In genomic region chr14:55767519-55768414, GRCm38 (mm10) we compare ENCODE assay signal across 8 mouse cellular contexts. TPM values are rescaled to one million over a fixed set of nuclear protein-coding genes. Genes with fewer than 3 reads are reported as not detected.
DNase-seq lines count a peak whose midpoint lies in the region; ATAC-seq and TF ChIP-seq lines count a peak whose summit lies in the region.

No protein-coding gene starts in this region.

- intact Hi-C loops in left cerebral cortex, postnatal 4 days (cut with DNase I): no loop called here

- H3K4me3 ChIP-seq in forebrain, postnatal 0 days (ENCODE audit: low read depth, low read length): peak overlapping the region; percentile 42
- peak overlapping the region; percentile 44 for H3K4me3 ChIP-seq in liver, embryonic 12.5 days
- H3K4me3 ChIP-seq in midbrain, postnatal 0 days (ENCODE audit: low read depth, low read length): peak overlapping the region; percentile 35

- H3K9ac ChIP-seq in forebrain, postnatal 0 days: peak overlapping the region; percentile 57
- H3K9ac ChIP-seq in liver, embryonic 12.5 days: peak overlapping the region; percentile 49
- H3K9ac ChIP-seq in midbrain, postnatal 0 days (replicated peaks; ENCODE audit: low read length, poor library complexity, severe bottlenecking): peak overlapping the region; percentile 51

- H3K4me1 ChIP-seq in forebrain, postnatal 0 days (ENCODE audit: insufficient read depth): 0 out of 2 replicates have a peak, but pooled peaks cover 4% of the 10 kb centered on the region
- H3K4me1 ChIP-seq in liver, embryonic 12.5 days: peaks cover 64% of the 10 kb centered on the region
- H3K4me1 ChIP-seq in midbrain, postnatal 0 days (ENCODE audit: insufficient read depth, low read length): 0 out of 2 replicates have a peak, but pooled peaks cover 2% of the 10 kb centered on the region

- WGBS in forebrain, postnatal 0 days: 11% methylated on average over 52 of the region's 52 CpGs
- 11% methylated on average over 52 of the region's 52 CpGs for WGBS in liver, embryonic 12.5 days (ENCODE audit: insufficient replicate concordance)
- 12% methylated on average over 52 of the region's 52 CpGs for WGBS in midbrain, postnatal 0 days

- peak; percentile 62 for TF ChIP-seq CTCF in forebrain, postnatal 0 days (IDR thresholded peaks at IDR 0.05; ENCODE audit: low read depth)
- TF ChIP-seq CTCF in midbrain, postnatal 0 days (IDR thresholded peaks at IDR 0.05): peak; percentile 73

- peak; percentile 59 for DNase-seq in left cerebral cortex, postnatal 4 days
- no peak for DNase-seq in left cerebral cortex, adult 11 months (ENCODE audit: low spot score)
- DNase-seq in cerebellum, adult 18-20 months: peak; percentile 82 to 83
- peak; percentile 40 for DNase-seq in forebrain, postnatal 0 days
- DNase-seq in induced T-regulatory cell, adult 2 months (ENCODE audit: low read depth): peak; percentile 63
- peak; percentile 55 for DNase-seq in midbrain, postnatal 0 days (ENCODE audit: low spot score)

- no peaks in the 10 kb centered on the region for H3K36me3 ChIP-seq in forebrain, postnatal 0 days (ENCODE audit: insufficient read depth)
- H3K36me3 ChIP-seq in liver, embryonic 12.5 days: no peaks in the 10 kb centered on the region
- no peaks in the 10 kb centered on the region for H3K36me3 ChIP-seq in midbrain, postnatal 0 days (ENCODE audit: insufficient read depth, low read length)

- H3K27me3 ChIP-seq in forebrain, postnatal 0 days (ENCODE audit: insufficient read depth, low read length): peaks cover 9% of the 10 kb centered on the region
- peaks cover 69% of the 10 kb centered on the region for H3K27me3 ChIP-seq in liver, embryonic 12.5 days (replicated peaks)
- H3K27me3 ChIP-seq in midbrain, postnatal 0 days (ENCODE audit: insufficient read depth, low read length): peaks cover 10% of the 10 kb centered on the region; the same call in 1 of the 2 replicates

- ATAC-seq in forebrain, postnatal 0 days: peak; percentile 67
- ATAC-seq in liver, embryonic 12.5 days: peak; percentile 25
- peak; percentile 67 for ATAC-seq in midbrain, postnatal 0 days (ENCODE audit: low FRiP score)
- ATAC-seq in erythroid progenitor cell, adult 5-6 weeks (replicated peaks; ENCODE audit: low FRiP score, poor library complexity, severe bottlenecking): no peak

- peak overlapping the region; percentile 81 for H3K4me2 ChIP-seq in forebrain, postnatal 0 days (ENCODE audit: low read depth)
- peak overlapping the region; percentile 79 for H3K4me2 ChIP-seq in liver, embryonic 12.5 days
- peak overlapping the region; percentile 73 for H3K4me2 ChIP-seq in midbrain, postnatal 0 days (ENCODE audit: low read depth, low read length, poor library complexity, severe bottlenecking)

- no peaks in the 10 kb centered on the region for H3K9me3 ChIP-seq in forebrain, postnatal 0 days (ENCODE audit: low read length)
- no peaks in the 10 kb centered on the region for H3K9me3 ChIP-seq in liver, embryonic 12.5 days (replicated peaks)
- no peaks in the 10 kb centered on the region for H3K9me3 ChIP-seq in midbrain, postnatal 0 days (ENCODE audit: low read length)

- no peak overlapping the region for H3K27ac ChIP-seq in forebrain, postnatal 0 days (ENCODE audit: low read depth, low read length)
- no peak overlapping the region for H3K27ac ChIP-seq in liver, embryonic 12.5 days
- no peak overlapping the region for H3K27ac ChIP-seq in midbrain, postnatal 0 days (ENCODE audit: low read depth, low read length)

RNA-seq across cellular contexts. Expression of gene Ltb4r1, which starts 2.0 kb away (rescaled TPM):
- total RNA-seq in left cerebral cortex, postnatal 4 days (2021): 1 to 10 TPM; 1.0 to 1.4 TPM
- 0.38 and 0.48 TPM in 2 replicates for total RNA-seq in forebrain, postnatal 0 days (2014; rRNA removed)
- 0.90 and 0.99 TPM in 2 replicates for polyA plus RNA-seq in forebrain, postnatal 0 days (2015; fragmentation: Nextera tagmentation; extraction: Ambion mirVana)
- polyA plus RNA-seq in liver, embryonic 12.5 days (2016; fragmentation: Nextera tagmentation; extraction: Ambion mirVana): 3.1 and 3.6 TPM in 2 replicates
- total RNA-seq in midbrain, postnatal 0 days (2014; rRNA removed): 0.88 and 1.8 TPM in 2 replicates
- 0.94 and 1.1 TPM in 2 replicates for polyA plus RNA-seq in midbrain, postnatal 0 days (2015; fragmentation: Nextera tagmentation; extraction: Ambion mirVana)
- 8.8 and 11.9 TPM in 2 replicates for total RNA-seq in erythroid progenitor cell, adult 5-6 weeks (2015; ENCODE audit: low replicate concordance)
- 2.8 and 8.9 TPM in 2 replicates for total RNA-seq in erythroid progenitor cell, adult 5-6 weeks (2017; ENCODE audit: low replicate concordance)

RNA-seq across cellular contexts. Expression of gene Ltb4r2, which starts 6.5 kb away (rescaled TPM):
- 1 to 10 TPM in 1 of 2 experiments, under 1 TPM in 1; 0.79 to 1.0 TPM for total RNA-seq in left cerebral cortex, postnatal 4 days (2021)
- 0.38 TPM in 2 replicates for total RNA-seq in forebrain, postnatal 0 days (2014; rRNA removed)
- 0.65 and 1.1 TPM in 2 replicates for polyA plus RNA-seq in forebrain, postnatal 0 days (2015; fragmentation: Nextera tagmentation; extraction: Ambion mirVana)
- polyA plus RNA-seq in liver, embryonic 12.5 days (2016; fragmentation: Nextera tagmentation; extraction: Ambion mirVana): 1.3 and 1.8 TPM in 2 replicates
- total RNA-seq in midbrain, postnatal 0 days (2014; rRNA removed): 0.38 and 1.6 TPM in 2 replicates
- 0.43 and 0.60 TPM in 2 replicates for polyA plus RNA-seq in midbrain, postnatal 0 days (2015; fragmentation: Nextera tagmentation; extraction: Ambion mirVana)
- not detected in 2 replicates for total RNA-seq in erythroid progenitor cell, adult 5-6 weeks (2015; ENCODE audit: low replicate concordance)
- total RNA-seq in erythroid progenitor cell, adult 5-6 weeks (2017; ENCODE audit: low replicate concordance): not detected in 2 replicates

RNA-seq across cellular contexts. Expression of gene Cideb, which starts 9.5 kb away (rescaled TPM):
- under 1 TPM in 1 of 2 experiments, not detected in 1; 0.90 TPM for total RNA-seq in left cerebral cortex, postnatal 4 days (2021)
- total RNA-seq in forebrain, postnatal 0 days (2014; rRNA removed): 0.23 and 0.43 TPM in 2 replicates
- 0.20 and 0.54 TPM in 2 replicates for polyA plus RNA-seq in forebrain, postnatal 0 days (2015; fragmentation: Nextera tagmentation; extraction: Ambion mirVana)
- 10.7 and 11.2 TPM in 2 replicates for polyA plus RNA-seq in liver, embryonic 12.5 days (2016; fragmentation: Nextera tagmentation; extraction: Ambion mirVana)
- total RNA-seq in midbrain, postnatal 0 days (2014; rRNA removed): 0.66 and 2.6 TPM in 2 replicates
- 0.25 and 1.1 TPM in 2 replicates for polyA plus RNA-seq in midbrain, postnatal 0 days (2015; fragmentation: Nextera tagmentation; extraction: Ambion mirVana)
- total RNA-seq in erythroid progenitor cell, adult 5-6 weeks (2015; ENCODE audit: low replicate concordance): not detected in 2 replicates
- total RNA-seq in erythroid progenitor cell, adult 5-6 weeks (2017; ENCODE audit: low replicate concordance): not detected in 2 replicates

RNA-seq across cellular contexts. Expression of gene Adcy4, which starts 16.1 kb away (rescaled TPM):
- 1 to 10 TPM; 4.6 to 5.2 TPM for total RNA-seq in left cerebral cortex, postnatal 4 days (2021)
- total RNA-seq in forebrain, postnatal 0 days (2014; rRNA removed): 1.6 and 3.6 TPM in 2 replicates
- 1.6 and 1.7 TPM in 2 replicates for polyA plus RNA-seq in forebrain, postnatal 0 days (2015; fragmentation: Nextera tagmentation; extraction: Ambion mirVana)
- 2.9 and 3.6 TPM in 2 replicates for polyA plus RNA-seq in liver, embryonic 12.5 days (2016; fragmentation: Nextera tagmentation; extraction: Ambion mirVana)
- total RNA-seq in midbrain, postnatal 0 days (2014; rRNA removed): 3.6 and 4.0 TPM in 2 replicates
- 1.7 TPM in 2 replicates for polyA plus RNA-seq in midbrain, postnatal 0 days (2015; fragmentation: Nextera tagmentation; extraction: Ambion mirVana)
- not detected in 2 replicates for total RNA-seq in erythroid progenitor cell, adult 5-6 weeks (2015; ENCODE audit: low replicate concordance)
- total RNA-seq in erythroid progenitor cell, adult 5-6 weeks (2017; ENCODE audit: low replicate concordance): not detected in 2 replicates

RNA-seq across cellular contexts. Expression of gene Ripk3, which starts 20.9 kb away (rescaled TPM):
- 1 to 10 TPM; 1.4 to 1.8 TPM for total RNA-seq in left cerebral cortex, postnatal 4 days (2021)
- 0.46 and 0.90 TPM in 2 replicates for total RNA-seq in forebrain, postnatal 0 days (2014; rRNA removed)
- polyA plus RNA-seq in forebrain, postnatal 0 days (2015; fragmentation: Nextera tagmentation; extraction: Ambion mirVana): 0.86 and 2.0 TPM in 2 replicates
- 29.1 and 30.0 TPM in 2 replicates for polyA plus RNA-seq in liver, embryonic 12.5 days (2016; fragmentation: Nextera tagmentation; extraction: Ambion mirVana)
- total RNA-seq in midbrain, postnatal 0 days (2014; rRNA removed): 0.27 TPM in 1 of 2 replicates, not detected in the other
- polyA plus RNA-seq in midbrain, postnatal 0 days (2015; fragmentation: Nextera tagmentation; extraction: Ambion mirVana): 1.3 and 3.0 TPM in 2 replicates
- total RNA-seq in erythroid progenitor cell, adult 5-6 weeks (2015; ENCODE audit: low replicate concordance): 18.4 and 28.1 TPM in 2 replicates
- 2.3 and 33.1 TPM in 2 replicates for total RNA-seq in erythroid progenitor cell, adult 5-6 weeks (2017; ENCODE audit: low replicate concordance)
